Mouse (Mus musculus) heart, postnatal 0 days (tissue): ENCODE measurements around the gene Cacnb4.

Source experiments
- CTCF ChIP-seq: IDR thresholded peaks from 2 replicates; pipeline ENCODE4 v1.5.1; 2016; ENCODE audit warnings: antibody characterized with exemption, control low read depth, low read depth
- EP300 ChIP-seq: IDR thresholded peaks from 2 replicates; pipeline ENCODE4 v1.6.1; 2016; ENCODE audit warnings: antibody characterized with exemption, low read depth

DNA sequence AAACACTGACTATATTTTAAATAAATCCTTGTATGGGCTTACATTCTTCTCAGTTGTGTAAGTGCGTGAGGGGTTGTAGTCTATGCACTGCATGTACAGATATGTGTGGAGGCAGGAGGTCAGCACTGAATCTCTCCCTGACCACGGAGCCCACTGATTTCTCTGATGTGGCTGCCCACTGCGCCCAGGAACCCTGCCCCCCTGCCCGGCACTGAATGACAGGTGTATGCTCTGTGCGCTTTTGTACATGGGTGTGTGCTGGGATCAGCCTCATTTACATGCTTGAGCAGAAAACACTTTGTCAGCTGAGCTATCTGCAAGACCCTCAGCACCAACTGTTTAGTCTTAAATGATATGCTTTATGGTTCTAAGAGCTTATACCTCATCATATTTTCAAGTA lies 271.4 kb downstream of the Cacnb4 start:
- TF ChIP-seq EP300 (no peak), CTCF (no peak)
